Mouse (Mus musculus) forebrain, embryonic 16.5 days (tissue): Measurements from ENCODE around the gene Clba1. TPM values are rescaled to one million over a fixed set of nuclear protein-coding genes. Genes with fewer than 3 reads are reported as not detected.

Source experiments
- ATAC-seq: fragments of 200-750 bp; cut with Nextera tagmentation; 2 replicates; pipeline ENCODE4 v1.8.0; 2017; ENCODE audit warnings: mild to moderate bottlenecking, moderate library complexity
- H3K27ac ChIP-seq: fragments of 300-500 bp; sonication (generic); 2 replicates; pipeline ENCODE4 v1.5.1; 2014; ENCODE audit warnings: low read length, control low read depth
- H3K27me3 ChIP-seq: fragments of 300-500 bp; sonication (generic); replicated peaks from 2 replicates; pipeline ENCODE4 v1.6.1; 2014; ENCODE audit warnings: low read length; ENCODE audit not compliant: control insufficient read depth, insufficient read depth
- H3K36me3 ChIP-seq: fragments of 300-500 bp; sonication (generic); 2 replicates; pipeline ENCODE4 v1.6.1; 2014; ENCODE audit not compliant: control insufficient read depth, insufficient read depth
- H3K4me1 ChIP-seq: fragments of 300-500 bp; sonication (generic); replicated peaks from 2 replicates; pipeline ENCODE4 v1.6.1; 2014; ENCODE audit warnings: low read length; ENCODE audit not compliant: control insufficient read depth, insufficient read depth
- H3K4me2 ChIP-seq: fragments of 300-500 bp; sonication (generic); 2 replicates; pipeline ENCODE4 v1.6.1; 2014; ENCODE audit warnings: mild to moderate bottlenecking, low read length, control low read depth
- H3K4me3 ChIP-seq: fragments of 300-500 bp; sonication (generic); replicated peaks from 2 replicates; pipeline ENCODE4 v1.5.1; 2014; ENCODE audit warnings: mild to moderate bottlenecking, low read length, control low read depth
- H3K9ac ChIP-seq: fragments of 300-500 bp; sonication (generic); replicated peaks from 2 replicates; pipeline ENCODE4 v1.6.1; 2014; ENCODE audit warnings: low read depth, low read length, control low read depth
- H3K9me3 ChIP-seq: fragments of 300-500 bp; sonication (generic); 2 replicates; pipeline ENCODE4 v1.6.1; 2016; ENCODE audit warnings: low read length; ENCODE audit not compliant: control insufficient read depth
- WGBS: fragments of 180-500 bp; shearing (Covaris S2); extraction: QIAGEN DNeasy Blood & Tissue Kit; methylation state at CpG from one replicate; pipeline ENCODE4 v1.1.7; 2014; 5-methylcytosine and 5-hydroxymethylcytosine counted together
- polyA plus RNA-seq: library from polyadenylated mRNA; unstranded; fragments of >200 nt; fragmentation: Nextera tagmentation; extraction: Ambion mirVana; gene quantifications from 2 replicates; pipeline ENCODE4 v1.2.1, GENCODE M21; 2015

Gene Clba1
- polyA plus RNA-seq, 1 experiment from 2014 or later: 17.3 TPM

DNA sequence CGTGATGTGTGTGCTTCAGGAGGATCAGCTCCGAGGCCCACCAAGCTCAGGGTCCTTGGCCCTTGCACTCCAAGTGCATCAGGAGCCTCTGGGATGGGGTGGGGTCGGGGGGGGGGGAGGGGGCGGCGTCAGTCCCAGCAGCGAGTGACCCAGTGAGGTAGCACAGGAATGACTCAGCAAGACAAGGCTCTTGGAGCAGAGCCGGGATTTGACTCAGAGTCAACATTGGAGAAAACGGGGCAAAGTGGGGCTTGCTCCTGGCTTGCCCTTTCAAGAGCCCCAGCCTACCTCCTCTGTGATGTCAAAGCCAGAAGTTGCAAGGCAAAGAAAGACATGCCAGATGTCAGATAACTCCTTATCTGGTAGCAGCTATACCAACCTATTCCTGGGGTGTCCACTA, 42.4 kb downstream of the Clba1 start:
- no peak overlapping the region for H3K4me3 ChIP-seq
- 56% methylated on average over 6 of the region's 8 CpGs for WGBS

DNA sequence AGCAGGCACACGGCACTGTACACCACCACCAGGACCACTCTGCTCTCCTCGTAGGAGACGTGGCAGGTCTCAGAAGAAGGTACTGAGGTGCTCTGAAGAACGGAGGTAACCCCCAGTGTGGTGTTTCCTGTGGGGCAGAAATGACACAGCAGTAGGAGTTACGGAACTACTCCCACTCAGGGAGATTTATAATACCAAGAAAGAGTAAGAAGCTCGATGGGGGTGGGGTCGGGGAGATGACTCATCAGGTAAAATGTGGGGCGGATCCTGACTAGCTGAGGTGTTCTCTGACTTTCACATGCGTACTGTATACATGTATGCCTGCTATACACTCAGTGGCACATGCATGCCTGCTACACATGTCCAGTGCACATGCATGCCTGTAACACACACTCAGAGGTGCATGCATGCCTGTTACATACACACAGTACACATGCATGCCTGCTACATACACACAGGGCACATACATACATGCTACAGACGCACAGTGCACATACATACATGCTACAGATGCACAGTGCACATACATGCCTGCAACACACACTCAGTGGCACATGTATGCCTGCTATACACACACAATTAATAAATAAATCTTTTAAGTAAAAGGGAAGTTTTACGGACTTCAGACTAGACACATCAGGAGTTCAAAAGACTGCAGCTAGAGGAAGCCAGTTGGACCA, 44.5 kb downstream of the Clba1 start:
- H3K36me3 ChIP-seq: no peaks in the 10 kb centered on the region
- no peaks in the 10 kb centered on the region for H3K9me3 ChIP-seq
- H3K4me2 ChIP-seq: no peak overlapping the region
- ATAC-seq: no peak
- H3K27ac ChIP-seq: no peak overlapping the region
- no peak overlapping the region for H3K9ac ChIP-seq
- no peaks in the 10 kb centered on the region for H3K4me1 ChIP-seq
- 85% methylated on average over 11 of the region's 11 CpGs for WGBS
- H3K4me3 ChIP-seq: no peak overlapping the region
- H3K27me3 ChIP-seq: no peaks in the 10 kb centered on the region

More for the DNA sequence above, 42.4 kb downstream of the Clba1 start:
- no peak overlapping the region for H3K9ac ChIP-seq
- no peaks in the 10 kb centered on the region for H3K9me3 ChIP-seq
- no peak for ATAC-seq
- no peaks in the 10 kb centered on the region for H3K27me3 ChIP-seq
- H3K4me1 ChIP-seq: no peaks in the 10 kb centered on the region
- no peak overlapping the region for H3K27ac ChIP-seq
- H3K36me3 ChIP-seq: no peaks in the 10 kb centered on the region
- no peak overlapping the region for H3K4me2 ChIP-seq

DNA sequence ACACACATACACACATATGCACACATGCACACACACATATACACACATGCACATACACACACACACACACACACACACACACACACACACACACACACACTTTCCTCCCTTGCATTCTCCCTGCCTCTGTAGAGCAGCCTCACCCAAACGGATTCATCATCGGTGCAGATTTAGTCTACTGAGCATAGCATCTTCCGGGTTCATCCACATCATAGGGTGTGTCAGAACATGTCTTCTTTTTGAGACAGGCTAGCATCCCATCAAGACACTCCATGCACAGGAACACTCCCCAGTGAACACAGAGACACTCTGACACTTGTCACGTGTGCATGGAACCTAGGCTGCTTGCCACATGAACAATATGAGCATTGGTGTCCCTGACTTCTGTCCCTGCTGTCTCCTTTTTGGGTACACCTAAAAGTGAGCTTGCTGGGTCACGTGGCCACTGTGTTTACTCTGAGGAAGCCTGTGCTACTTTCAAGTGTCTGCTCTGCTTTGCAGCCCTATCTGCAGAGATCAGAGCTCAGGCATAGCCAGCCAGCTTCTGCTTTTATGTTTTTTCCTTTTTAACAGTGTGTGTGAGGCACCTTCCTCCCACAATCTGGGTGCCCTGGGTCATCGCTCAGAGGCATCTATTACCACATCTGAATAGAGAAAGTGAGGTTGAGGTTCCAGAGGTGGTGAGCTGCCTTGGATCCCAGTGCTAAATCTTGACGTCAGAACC, 46.0 kb downstream of the Clba1 start:
- 79% methylated on average over 7 of the region's 7 CpGs for WGBS
- Histone ChIP-seq H3K4me1 (no peaks in the 10 kb centered on the region), H3K9me3 (no peaks in the 10 kb centered on the region), H3K27me3 (no peaks in the 10 kb centered on the region), H3K27ac (no peak overlapping the region), H3K4me2 (no peak overlapping the region), H3K4me3 (no peak overlapping the region), H3K9ac (no peak overlapping the region), H3K36me3 (no peaks in the 10 kb centered on the region)
- ATAC-seq: no peak

DNA sequence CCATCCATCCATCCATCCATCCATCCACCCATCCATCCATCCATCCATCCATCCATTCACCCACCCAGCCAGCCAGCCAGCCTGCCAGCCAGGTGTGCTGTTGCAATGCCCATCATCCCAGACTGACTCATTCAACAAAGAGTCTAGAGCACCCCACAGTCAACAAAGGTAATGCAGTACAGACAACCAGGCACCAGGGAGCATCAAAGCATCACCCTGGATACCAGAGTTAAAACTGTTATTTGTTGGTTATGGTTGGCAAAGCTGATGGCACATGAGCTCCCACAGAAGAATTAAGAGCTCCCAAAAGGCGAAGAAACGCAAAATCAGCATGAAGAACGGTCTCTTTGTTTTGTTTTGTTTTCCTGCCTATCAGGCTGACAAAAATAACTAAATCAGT, 47.6 kb downstream of the Clba1 start:
- Histone ChIP-seq H3K4me3 (no peak overlapping the region), H3K4me2 (no peak overlapping the region), H3K27me3 (no peaks in the 10 kb centered on the region), H3K4me1 (no peaks in the 10 kb centered on the region), H3K9me3 (no peaks in the 10 kb centered on the region), H3K27ac (no peak overlapping the region), H3K9ac (no peak overlapping the region), H3K36me3 (no peaks in the 10 kb centered on the region)
- ATAC-seq: no peak
- WGBS: 85% methylated on average over 3 of the region's 3 CpGs

DNA sequence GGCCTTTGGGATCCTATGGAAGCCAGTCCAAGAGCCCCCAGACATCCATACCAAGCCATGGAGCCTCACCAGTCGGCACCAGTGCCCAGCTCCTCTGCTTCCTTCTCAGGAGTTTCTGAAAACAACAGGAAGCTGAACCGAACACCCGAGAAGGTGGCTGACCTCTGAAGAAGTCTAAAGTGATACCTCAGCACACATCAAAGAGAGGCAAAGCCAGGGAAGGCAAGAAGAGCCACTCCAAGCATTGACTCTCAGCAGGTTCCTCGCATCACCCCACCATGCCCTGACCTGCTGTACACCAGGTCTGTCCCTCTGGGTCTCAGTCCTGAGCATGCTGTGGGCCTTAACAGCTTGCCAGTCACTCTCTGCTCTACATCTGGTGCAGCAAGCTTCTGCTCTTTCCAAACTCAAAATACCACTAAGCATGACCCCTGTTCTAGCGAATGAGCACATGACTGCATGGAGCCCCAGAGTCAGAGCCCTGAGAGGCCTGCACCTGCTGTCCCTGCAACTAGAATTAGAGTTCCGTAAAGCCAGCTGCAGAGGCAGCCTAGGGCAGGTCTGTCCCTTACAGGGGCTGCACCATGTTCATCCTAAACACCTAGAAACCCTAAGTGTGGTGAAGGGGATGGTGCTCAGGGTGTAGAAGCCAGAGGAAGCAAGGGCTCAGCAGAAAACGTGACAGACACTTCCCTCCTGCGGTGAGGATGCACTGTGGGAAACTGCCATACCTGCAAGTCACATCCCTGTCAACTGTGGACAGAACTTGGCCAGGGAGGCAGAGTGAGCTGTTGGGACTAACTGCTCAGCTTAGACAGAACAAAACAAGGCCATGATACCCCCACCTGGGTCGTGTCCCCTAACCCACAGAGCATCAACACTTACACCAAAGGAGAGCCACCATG, 48.5 kb downstream of the Clba1 start:
- H3K27ac ChIP-seq: no peak overlapping the region
- no peaks in the 10 kb centered on the region for H3K27me3 ChIP-seq
- no peaks in the 10 kb centered on the region for H3K9me3 ChIP-seq
- H3K36me3 ChIP-seq: no peaks in the 10 kb centered on the region
- no peak overlapping the region for H3K4me3 ChIP-seq
- H3K9ac ChIP-seq: no peak overlapping the region
- no peak for ATAC-seq
- H3K4me2 ChIP-seq: no peak overlapping the region
- WGBS: 75% methylated on average over 9 of the region's 9 CpGs
- no peaks in the 10 kb centered on the region for H3K4me1 ChIP-seq

DNA sequence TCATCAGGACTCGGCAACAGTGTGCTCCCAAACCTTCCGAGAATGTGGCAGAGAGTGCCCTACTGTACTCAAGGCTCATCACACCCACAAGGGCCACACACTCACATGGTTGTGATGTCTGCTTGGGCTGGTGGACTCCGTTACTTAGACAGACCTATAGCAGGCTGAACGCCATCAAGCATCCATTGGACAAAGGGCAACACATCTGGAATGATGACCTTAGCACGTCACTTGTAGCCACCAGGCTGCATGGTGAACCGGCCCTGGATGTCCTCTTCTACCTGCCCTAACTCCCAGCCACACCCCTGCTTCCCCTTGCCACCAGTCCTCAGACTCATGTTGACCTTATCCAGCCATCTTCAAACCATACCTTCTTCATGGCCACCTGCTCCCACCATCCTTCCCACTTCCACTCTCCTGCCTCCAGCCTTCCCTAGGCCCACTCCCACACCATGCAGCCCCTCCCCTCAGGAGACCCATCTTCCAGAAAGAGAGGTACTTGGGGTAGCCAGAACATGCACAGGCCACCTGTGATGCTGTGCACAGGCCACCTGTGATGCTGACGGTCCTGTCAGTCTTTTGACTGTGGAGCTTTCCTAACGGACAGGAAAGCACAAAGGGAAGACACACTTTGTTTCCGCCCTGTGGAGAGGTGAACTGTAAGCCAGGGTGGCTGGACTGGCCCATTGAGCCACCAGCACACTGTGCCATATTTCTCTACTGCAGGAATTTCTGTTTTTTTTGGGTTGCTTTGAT, 50.0 kb downstream of the Clba1 start:
- Histone ChIP-seq H3K27me3 (no peaks in the 10 kb centered on the region), H3K4me1 (no peaks in the 10 kb centered on the region), H3K27ac (no peak overlapping the region), H3K4me2 (no peak overlapping the region), H3K4me3 (no peak overlapping the region), H3K36me3 (no peaks in the 10 kb centered on the region), H3K9me3 (no peaks in the 10 kb centered on the region), H3K9ac (no peak overlapping the region)
- no peak for ATAC-seq
- 87% methylated on average over 9 of the region's 9 CpGs for WGBS

DNA sequence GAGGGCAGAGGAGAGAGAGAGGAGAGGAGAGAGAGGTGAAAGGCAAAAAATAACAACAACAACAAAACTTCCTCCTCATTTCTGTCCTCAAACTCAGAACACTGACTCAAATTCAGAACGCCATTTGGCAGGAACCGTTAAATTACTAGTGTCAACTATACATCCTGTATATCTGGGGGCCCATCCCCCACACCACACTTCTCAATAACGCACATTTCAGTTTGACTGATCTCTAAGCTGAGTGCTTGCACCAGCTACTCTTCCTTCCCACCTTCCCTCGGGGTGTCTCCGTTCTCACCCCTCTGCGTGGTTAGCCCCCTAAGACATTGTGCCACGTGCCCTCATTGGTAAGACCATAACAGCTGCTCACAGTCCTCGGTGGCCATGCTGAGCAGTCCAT, 51.2 kb downstream of the Clba1 start:
- H3K36me3 ChIP-seq: no peaks in the 10 kb centered on the region
- no peak overlapping the region for H3K9ac ChIP-seq
- ATAC-seq: no peak
- no peaks in the 10 kb centered on the region for H3K4me1 ChIP-seq
- no peak overlapping the region for H3K4me3 ChIP-seq
- 81% methylated on average over 8 of the region's 8 CpGs for WGBS
- H3K9me3 ChIP-seq: no peaks in the 10 kb centered on the region
- H3K27me3 ChIP-seq: no peaks in the 10 kb centered on the region
- no peak overlapping the region for H3K27ac ChIP-seq
- H3K4me2 ChIP-seq: no peak overlapping the region

DNA sequence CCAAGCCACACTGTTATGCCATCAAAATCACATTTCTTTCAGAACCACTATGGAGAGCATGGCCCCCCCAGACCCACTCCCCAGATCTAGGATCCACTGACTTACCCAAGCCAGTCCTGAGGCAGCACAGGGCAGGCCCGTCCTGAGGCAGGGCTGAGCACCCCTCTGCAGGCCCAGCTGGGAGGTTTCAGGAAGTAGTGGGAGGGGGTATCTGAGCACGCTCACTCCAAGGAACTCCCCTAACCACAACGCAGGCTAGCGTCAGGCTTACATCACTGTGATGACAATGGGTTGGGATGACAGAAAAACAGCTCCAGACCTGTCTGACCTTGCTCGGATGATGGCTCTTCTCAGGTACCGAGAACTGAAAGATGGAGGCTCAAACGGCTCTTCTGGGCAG, 52.0 kb downstream of the Clba1 start:
- Histone ChIP-seq H3K27me3 (no peaks in the 10 kb centered on the region), H3K4me1 (no peaks in the 10 kb centered on the region), H3K4me2 (no peak overlapping the region), H3K36me3 (no peaks in the 10 kb centered on the region), H3K9me3 (no peaks in the 10 kb centered on the region), H3K27ac (no peak overlapping the region), H3K4me3 (no peak overlapping the region), H3K9ac (no peak overlapping the region)
- 75% methylated on average over 7 of the region's 7 CpGs for WGBS
- ATAC-seq: no peak

DNA sequence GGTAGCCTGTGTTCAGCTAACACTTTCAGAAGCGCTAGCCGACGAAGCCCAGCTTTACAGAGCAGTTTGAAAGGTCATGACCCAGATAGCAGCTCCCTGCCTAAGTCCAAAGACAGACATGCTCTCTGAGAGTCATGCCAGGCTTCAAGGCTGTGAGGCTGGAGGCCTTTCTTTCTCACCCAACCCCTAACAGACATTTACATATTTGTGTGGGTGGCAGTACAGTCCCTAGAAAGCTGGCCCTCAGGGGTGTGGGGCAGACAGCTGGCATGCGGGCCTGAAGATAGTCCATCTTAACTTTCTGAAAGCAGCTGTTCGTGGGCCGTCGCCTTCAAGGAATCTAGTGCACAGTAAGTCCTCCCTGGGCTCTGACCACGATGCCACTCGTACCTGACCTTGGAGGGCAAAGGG, 53.2 kb downstream of the Clba1 start:
- no peak overlapping the region for H3K4me2 ChIP-seq
- H3K4me1 ChIP-seq: no peaks in the 10 kb centered on the region
- no peak overlapping the region for H3K4me3 ChIP-seq
- H3K9ac ChIP-seq: no peak overlapping the region
- H3K9me3 ChIP-seq: no peaks in the 10 kb centered on the region
- no peak for ATAC-seq
- H3K27me3 ChIP-seq: no peaks in the 10 kb centered on the region
- no peak overlapping the region for H3K27ac ChIP-seq
- no peaks in the 10 kb centered on the region for H3K36me3 ChIP-seq
- 76% methylated on average over 9 of the region's 9 CpGs for WGBS
